Mouse (Mus musculus) liver, adult 2 months (tissue): ENCODE data around the gene Serp1. TPM values are rescaled to one million over a fixed set of nuclear protein-coding genes. Genes with fewer than 3 reads are reported as not detected.

ENCODE experiments used
- DNase-seq: peaks from one replicate; pipeline ENCODE4 v3.0.0-alpha.2; 2011; ENCODE audit warnings: low read depth, low spot score; ENCODE audit errors: extremely low read depth
- H3K27ac ChIP-seq: fragments of 200-500 bp; replicated peaks from 2 replicates; pipeline ENCODE4 v1.5.1; 2012; ENCODE audit warnings: low read depth, mild to moderate bottlenecking, control low read depth, inconsistent platforms, low read length; ENCODE audit not compliant: insufficient read depth
- H3K27me3 ChIP-seq: fragments of 200-500 bp; 2 replicates; pipeline ENCODE4 v1.6.1; 2012; ENCODE audit warnings: mild to moderate bottlenecking, moderate library complexity, low read length, inconsistent platforms; ENCODE audit not compliant: control insufficient read depth, insufficient read depth
- H3K36me3 ChIP-seq: fragments of 200-500 bp; 2 replicates; pipeline ENCODE4 v1.6.1; 2012; ENCODE audit warnings: low read length, inconsistent platforms; ENCODE audit not compliant: control insufficient read depth, insufficient read depth
- H3K4me1 ChIP-seq: fragments of 200-500 bp; 2 replicates; pipeline ENCODE4 v1.6.1; 2011; ENCODE audit warnings: low read length; ENCODE audit not compliant: control insufficient read depth, insufficient read depth
- H3K4me3 ChIP-seq: fragments of 200-500 bp; 2 replicates; pipeline ENCODE4 v1.5.1; 2011; ENCODE audit warnings: low read depth, mild to moderate bottlenecking, control low read depth, low read length, moderate library complexity; ENCODE audit not compliant: insufficient read depth
- H3K79me2 ChIP-seq: fragments of 200-500 bp; 2 replicates; pipeline ENCODE4 v1.6.1; 2012; ENCODE audit warnings: inconsistent platforms, mild to moderate bottlenecking, low read length, moderate library complexity; ENCODE audit not compliant: control insufficient read depth, insufficient read depth
- H3K9ac ChIP-seq: fragments of 200-500 bp; 2 replicates; pipeline ENCODE4 v1.6.1; 2012; ENCODE audit warnings: low read depth, mild to moderate bottlenecking, control low read depth, inconsistent platforms, low read length
- CTCF ChIP-seq: fragments of 200-500 bp; IDR thresholded peaks from 2 replicates; pipeline ENCODE4 v1.5.1; 2011; ENCODE audit warnings: low read depth, low read length, control low read depth
- POLR2A ChIP-seq: fragments of 200-500 bp; IDR thresholded peaks from 2 replicates; pipeline ENCODE4 v1.6.1; 2011; ENCODE audit warnings: low read length, control low read depth; ENCODE audit not compliant: insufficient read depth; ENCODE audit errors: extremely low read depth
- WGBS: fragments of 180-500 bp; shearing (Covaris S2); methylation state at CpG from one replicate; pipeline ENCODE4 v1.1.7; 2018; 5-methylcytosine and 5-hydroxymethylcytosine counted together
- polyA plus RNA-seq: library from polyadenylated mRNA; depleted of rRNA; stranded (reverse); fragments of >200 nt; gene quantifications from 2 replicates; pipeline ENCODE4 v1.2.3, GENCODE M21; 2012
- total RNA-seq: library from RNA; depleted of rRNA; stranded (reverse); fragments of >200 nt; gene quantifications from 2 replicates; pipeline ENCODE4 v1.2.3, GENCODE M21; 2014

Gene Serp1
- total and polyA plus RNA-seq, 2 experiments, result 45.5 to 177 TPM

DNA sequence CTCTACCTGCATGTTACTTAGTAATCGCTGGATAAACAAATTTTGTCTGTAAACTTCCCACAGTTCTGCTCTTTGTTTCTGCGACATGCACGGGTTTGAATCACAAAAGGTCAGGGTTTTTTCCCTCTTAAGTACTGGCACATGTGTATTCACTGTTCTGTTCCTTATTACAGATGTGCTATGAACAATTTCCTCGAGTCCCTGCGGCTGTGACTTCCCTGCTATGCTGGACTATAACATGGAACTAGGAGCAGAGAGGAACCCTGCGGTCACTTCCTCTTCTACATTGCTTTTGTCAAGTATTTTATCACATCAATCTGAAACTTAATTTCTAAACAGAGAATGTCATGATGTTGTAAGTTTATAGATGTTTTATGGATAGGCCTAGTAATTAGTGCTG is 5.4 kb downstream of the Serp1 start:
- no peak overlapping the region for H3K9ac ChIP-seq
- 53% methylated on average over 6 of the region's 6 CpGs for WGBS
- peaks cover 26% of the 10 kb centered on the region for H3K36me3 ChIP-seq
- no peak for TF ChIP-seq POLR2A
- no peak for TF ChIP-seq CTCF
- peak; percentile 40 for DNase-seq
- peaks cover 4% of the 10 kb centered on the region for H3K4me1 ChIP-seq
- H3K79me2 ChIP-seq, result peaks cover 5% of the 10 kb centered on the region; the same call in 1 of the 2 replicates
- H3K27me3 ChIP-seq, result no peaks in the 10 kb centered on the region
- H3K27ac ChIP-seq, result no peak overlapping the region
- H3K4me3 ChIP-seq, result no peak overlapping the region

DNA sequence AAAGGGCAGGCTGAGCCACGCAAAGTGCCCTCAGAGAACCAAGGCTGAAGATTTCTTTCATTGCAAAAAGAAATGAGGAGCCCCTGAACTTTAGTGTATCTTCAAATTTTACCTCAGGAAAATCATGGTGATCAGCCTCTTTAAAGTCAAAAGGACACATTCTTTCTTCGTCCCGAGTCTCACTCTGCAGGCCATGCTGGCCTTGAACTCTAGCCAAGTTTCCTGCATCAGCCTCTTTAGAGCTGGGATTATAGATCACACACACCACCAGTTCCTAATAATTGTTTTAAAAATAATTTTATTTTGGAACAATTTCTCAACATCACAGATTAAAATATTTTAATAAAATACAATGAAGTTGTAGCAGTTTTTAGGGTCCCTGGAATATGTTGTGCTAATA is 6.2 kb downstream of the Serp1 start:
- WGBS, result 28% methylated on average over 3 of the region's 3 CpGs
- peaks cover 26% of the 10 kb centered on the region for H3K36me3 ChIP-seq
- H3K4me3 ChIP-seq, result no peak overlapping the region
- no peak overlapping the region for H3K27ac ChIP-seq
- H3K9ac ChIP-seq, result no peak overlapping the region
- H3K4me1 ChIP-seq, result peaks cover 4% of the 10 kb centered on the region
- no peaks in the 10 kb centered on the region; the same call in 1 of the 2 replicates for H3K79me2 ChIP-seq
- TF ChIP-seq CTCF (no peak), POLR2A (no peak)
- peak; percentile 38 for DNase-seq
- no peaks in the 10 kb centered on the region for H3K27me3 ChIP-seq

DNA sequence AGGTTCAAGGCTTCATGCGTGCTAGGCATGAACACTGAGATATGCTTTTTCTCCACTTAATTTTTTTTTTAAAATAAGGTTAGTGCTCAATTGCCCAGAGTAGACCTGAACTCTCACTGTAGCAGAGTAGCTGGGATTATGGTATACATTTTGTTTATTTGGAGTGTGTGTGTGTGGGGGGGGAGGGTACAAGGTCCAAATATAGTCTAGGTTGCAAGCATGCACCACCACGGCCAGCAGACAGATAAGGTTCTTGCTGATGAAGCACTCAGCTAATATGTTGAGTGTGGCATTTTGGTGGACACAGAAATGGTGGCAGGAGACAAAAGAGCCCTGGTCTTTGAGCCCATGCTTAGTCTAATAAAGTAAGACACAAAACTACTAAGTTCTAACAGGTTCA is 6.7 kb downstream of the Serp1 start:
- H3K36me3 ChIP-seq, result peaks cover 26% of the 10 kb centered on the region
- H3K79me2 ChIP-seq, result no peaks in the 10 kb centered on the region; the same call in 1 of the 2 replicates
- no peak overlapping the region for H3K27ac ChIP-seq
- no peak for DNase-seq
- H3K4me1 ChIP-seq, result peaks cover 3% of the 10 kb centered on the region
- no peak overlapping the region for H3K9ac ChIP-seq
- TF ChIP-seq POLR2A (no peak), CTCF (no peak)
- H3K27me3 ChIP-seq, result no peaks in the 10 kb centered on the region
- no peak overlapping the region for H3K4me3 ChIP-seq
- 70% methylated on average over 2 of the region's 2 CpGs for WGBS

DNA sequence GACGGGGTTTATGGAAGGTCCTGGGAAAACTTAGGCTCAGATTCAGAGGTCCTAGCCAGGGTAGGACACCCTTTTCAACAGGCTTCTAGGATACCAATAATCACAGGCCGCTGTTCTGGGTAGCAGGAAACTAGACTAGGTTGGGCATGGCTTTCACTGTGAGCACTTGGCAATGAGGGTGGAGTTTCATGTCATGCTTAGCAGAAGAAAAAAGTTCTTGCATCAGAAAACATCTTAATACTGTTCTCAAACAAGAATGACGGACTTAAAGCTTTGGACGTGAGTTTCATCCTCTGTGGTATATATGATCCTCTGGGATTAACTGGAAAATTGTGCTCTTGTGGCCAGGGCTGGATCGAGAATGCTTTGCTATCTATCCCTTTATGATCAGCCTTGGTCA is 7.9 kb downstream of the Serp1 start:
- H3K27me3 ChIP-seq, result no peaks in the 10 kb centered on the region
- peaks cover 15% of the 10 kb centered on the region for H3K36me3 ChIP-seq
- H3K27ac ChIP-seq, result no peak overlapping the region
- TF ChIP-seq CTCF (no peak), POLR2A (no peak)
- H3K9ac ChIP-seq, result no peak overlapping the region
- DNase-seq, result no peak
- WGBS, result 91% methylated on average over 5 of the region's 5 CpGs
- no peak overlapping the region for H3K4me3 ChIP-seq
- H3K4me1 ChIP-seq, result no peaks in the 10 kb centered on the region; the same call in none of the 2 replicates
- no peaks in the 10 kb centered on the region for H3K79me2 ChIP-seq

DNA sequence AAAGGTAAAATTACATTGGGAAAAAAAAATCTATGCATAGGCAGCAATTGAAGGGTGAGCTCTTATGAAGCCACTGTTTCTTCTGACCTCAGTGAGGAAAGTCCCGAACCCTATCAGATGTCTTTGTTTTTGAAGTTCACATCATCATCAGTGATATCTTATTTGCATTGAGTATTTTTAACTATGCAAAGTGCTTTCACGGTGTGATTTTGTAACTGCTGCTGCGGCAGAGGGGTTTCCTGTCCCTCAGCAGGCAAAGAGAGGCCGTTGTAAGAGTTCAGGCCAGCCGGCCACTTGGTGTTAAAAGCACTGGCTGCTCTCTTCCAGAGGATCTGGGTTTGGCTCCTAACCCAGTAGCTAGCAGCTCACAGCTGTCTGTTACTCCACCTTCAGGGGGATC is 8.4 kb downstream of the Serp1 start:
- no peak overlapping the region for H3K9ac ChIP-seq
- TF ChIP-seq CTCF, result no peak
- peaks cover 11% of the 10 kb centered on the region for H3K36me3 ChIP-seq
- DNase-seq, result no peak
- no peak overlapping the region for H3K4me3 ChIP-seq
- no peak overlapping the region for H3K27ac ChIP-seq
- H3K27me3 ChIP-seq, result no peaks in the 10 kb centered on the region
- WGBS, result 66% methylated on average over 5 of the region's 5 CpGs
- no peaks in the 10 kb centered on the region for H3K79me2 ChIP-seq
- H3K4me1 ChIP-seq, result no peaks in the 10 kb centered on the region; the same call in none of the 2 replicates

DNA sequence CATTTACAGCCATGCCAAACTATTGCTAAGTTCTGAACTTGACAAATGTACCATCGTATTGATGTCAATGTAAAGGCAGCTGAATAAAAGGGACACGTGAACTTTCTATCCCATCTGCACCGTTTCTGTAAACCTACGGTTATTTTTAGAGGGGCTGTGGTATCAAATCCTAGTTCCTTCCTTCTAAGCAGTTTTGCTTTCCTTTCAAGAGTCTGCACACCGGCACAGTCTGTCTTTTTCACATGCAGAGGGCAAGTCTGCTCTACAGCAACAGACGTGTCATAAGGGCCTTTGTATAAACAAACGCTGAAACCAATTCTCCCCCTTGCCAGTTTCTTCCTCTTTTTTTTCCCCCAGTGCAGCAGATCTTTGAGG is 9.1 kb downstream of the Serp1 start:
- no peaks in the 10 kb centered on the region for H3K79me2 ChIP-seq
- 64% methylated on average over 7 of the region's 7 CpGs for WGBS
- no peak overlapping the region for H3K4me3 ChIP-seq
- no peak overlapping the region for H3K27ac ChIP-seq
- no peak overlapping the region for H3K9ac ChIP-seq
- no peak for DNase-seq
- TF ChIP-seq POLR2A, result no peak
- TF ChIP-seq CTCF, result no peak
- H3K4me1 ChIP-seq, result no peaks in the 10 kb centered on the region; the same call in 1 of the 2 replicates
- no peaks in the 10 kb centered on the region for H3K27me3 ChIP-seq
- H3K36me3 ChIP-seq, result peaks cover 8% of the 10 kb centered on the region; the same call in 1 of the 2 replicates
